In genomic region chr16:94064211-94064610, GRCm38 (mm10) we compare ENCODE assay signal across 36 mouse cellular contexts. TPM values are rescaled to one million over a fixed set of nuclear protein-coding genes. Genes with fewer than 3 reads are reported as not detected.
DNase-seq lines count a peak whose midpoint lies in the region; ATAC-seq and TF ChIP-seq lines count a peak whose summit lies in the region.
"Had no signal": no experiment of that assay in that cellular context is flagged by ENCODE, and none has a peak within 500 bp of the region (broad histone marks: within the 10 kb centered on the region; RNA-seq: fewer than 3 reads in every experiment).

No protein-coding gene starts in this region.

- DNase-seq in embryo, embryonic 11 days, result peak; percentile 25
- no peak for DNase-seq in embryo, embryonic 10.5 days (ENCODE audit: low spot score)
- no peak for DNase-seq in lung, embryonic 14.5 days
- no peak for DNase-seq in lung, postnatal 0 days (ENCODE audit: low spot score)
- DNase-seq in ES-E14 (ENCODE audit: low read depth, low spot score), result peak; percentile 89
- peak; percentile 61 for DNase-seq in embryonic facial prominence, embryonic 11.5 days (ENCODE audit: low spot score)
- DNase-seq in heart, postnatal 36 days, result no peak
- no peak for DNase-seq in heart, embryonic 10.5 days (ENCODE audit: low spot score)
- DNase-seq: adrenal gland, postnatal 14 days; cerebellum, adult 11 months; cerebellum, adult 9-10 months; cerebellum, postnatal 36 days; heart, adult 2 months; heart, postnatal 10 days; kidney, adult 8-10 months; kidney, postnatal 4 days; lung, adult 2 months; right cerebral cortex, adult 18-20 months; spleen, adult 18-20 months; thymus, adult 18-20 months; thymus, postnatal 25 days had no signal

- H3K4me3 ChIP-seq in lung, embryonic 14.5 days (ENCODE audit: low read depth, low read length), result no peak overlapping the region
- no peak overlapping the region for H3K4me3 ChIP-seq in lung, postnatal 0 days (ENCODE audit: low read depth, low read length)
- peak overlapping the region in 1 of 2 experiments; percentile 25; a peak in 1 of 4 replicates for H3K4me3 ChIP-seq in ES-E14 (ENCODE audit: insufficient read depth in 1 of 2, low read depth in 1 of 2, low read length in 2 of 2, poor library complexity in 1 of 2, severe bottlenecking in 1 of 2)
- H3K4me3 ChIP-seq in embryonic facial prominence, embryonic 11.5 days (ENCODE audit: low read depth, low read length), result no peak overlapping the region
- H3K4me3 ChIP-seq in heart, embryonic 10.5 days, result no peak overlapping the region
- H3K4me3 ChIP-seq: embryonic facial prominence, embryonic 12.5 days; forebrain, embryonic 15.5 days; heart, adult 2 months; heart, embryonic 13.5 days; hindbrain, embryonic 10.5 days; limb, embryonic 15.5 days; midbrain, embryonic 10.5 days; myocyte; neural tube, embryonic 12.5 days had no signal

- H3K9ac ChIP-seq in lung, embryonic 14.5 days, result no peak overlapping the region
- no peak overlapping the region for H3K9ac ChIP-seq in lung, postnatal 0 days (replicated peaks; ENCODE audit: low read depth)
- no peak overlapping the region for H3K9ac ChIP-seq in ES-E14 (ENCODE audit: insufficient read depth, low read depth, low read length, poor library complexity, severe bottlenecking)
- no peak overlapping the region for H3K9ac ChIP-seq in embryonic facial prominence, embryonic 11.5 days (replicated peaks; ENCODE audit: low read length)
- H3K9ac ChIP-seq: embryonic facial prominence, embryonic 12.5 days; forebrain, embryonic 15.5 days; heart, embryonic 13.5 days; limb, embryonic 15.5 days; liver, embryonic 14.5 days; neural tube, embryonic 12.5 days had no signal

- WGBS in lung, embryonic 14.5 days, result 72% methylated on average over 9 of the region's 9 CpGs
- 74% methylated on average over 9 of the region's 9 CpGs for WGBS in lung, postnatal 0 days
- WGBS in embryonic facial prominence, embryonic 11.5 days, result 38% methylated on average over 9 of the region's 9 CpGs
- 66% methylated on average over 9 of the region's 9 CpGs for WGBS in heart, embryonic 10.5 days

- no peaks in the 10 kb centered on the region for H3K4me1 ChIP-seq in lung, embryonic 14.5 days (ENCODE audit: insufficient read depth)
- no peaks in the 10 kb centered on the region for H3K4me1 ChIP-seq in lung, postnatal 0 days (ENCODE audit: insufficient read depth, low read depth, low read length)
- H3K4me1 ChIP-seq in ES-E14 (ENCODE audit: control insufficient read depth in 2 of 2, insufficient read depth in 2 of 2, low read length in 2 of 2, poor library complexity in 1 of 2), result peaks cover 3 to 12% of the 10 kb centered on the region in 2 experiments; a peak in 1 of 4 replicates
- no peaks in the 10 kb centered on the region; the same call in 1 of the 2 replicates for H3K4me1 ChIP-seq in embryonic facial prominence, embryonic 11.5 days (ENCODE audit: control insufficient read depth, insufficient read depth, low read length)
- no peaks in the 10 kb centered on the region for H3K4me1 ChIP-seq in heart, embryonic 10.5 days
- H3K4me1 ChIP-seq: forebrain, embryonic 15.5 days; neural tube, embryonic 12.5 days had no signal

- H3K27ac ChIP-seq in lung, embryonic 14.5 days (ENCODE audit: low read depth), result no peak overlapping the region
- no peak overlapping the region for H3K27ac ChIP-seq in lung, postnatal 0 days (ENCODE audit: low read length)
- no peak overlapping the region for H3K27ac ChIP-seq in ES-E14 (ENCODE audit: insufficient read depth, low read depth, low read length, poor library complexity, severe bottlenecking)
- H3K27ac ChIP-seq in embryonic facial prominence, embryonic 11.5 days (replicated peaks; ENCODE audit: low read depth, low read length), result no peak overlapping the region
- no peak overlapping the region for H3K27ac ChIP-seq in heart, embryonic 10.5 days
- H3K27ac ChIP-seq: embryonic facial prominence, embryonic 12.5 days; forebrain, embryonic 15.5 days; heart, adult 2 months; heart, embryonic 13.5 days; hindbrain, embryonic 10.5 days; kidney, postnatal 0 days; limb, embryonic 15.5 days; liver, embryonic 14.5 days; midbrain, embryonic 10.5 days; neural tube, embryonic 12.5 days had no signal

- TF ChIP-seq CTCF in lung, embryonic 14.5 days (IDR thresholded peaks at IDR 0.05; ENCODE audit: low read depth), result 0 out of 2 replicates have a peak, but pooled peaks have one; percentile 9
- TF ChIP-seq CTCF in lung, postnatal 0 days (IDR thresholded peaks at IDR 0.05), result no peak

- no peak overlapping the region for H3K4me2 ChIP-seq in lung, embryonic 14.5 days
- no peak overlapping the region for H3K4me2 ChIP-seq in lung, postnatal 0 days (replicated peaks; ENCODE audit: low read depth, low read length)
- no peak overlapping the region for H3K4me2 ChIP-seq in embryonic facial prominence, embryonic 11.5 days (ENCODE audit: low read depth, low read length)
- H3K4me2 ChIP-seq: embryonic facial prominence, embryonic 12.5 days; forebrain, embryonic 15.5 days; heart, embryonic 13.5 days; limb, embryonic 15.5 days; neural tube, embryonic 12.5 days had no signal

- TF ChIP-seq EP300 in lung, postnatal 0 days (IDR thresholded peaks at IDR 0.05), result no peak

- in situ Hi-C loops in ES-E14 (cut with MboI; ENCODE audit: low sequenced_read_pairs in 2 of 2, unreplicated experiment in 2 of 2), result no loop called here

- no peaks in the 10 kb centered on the region for H3K9me3 ChIP-seq in lung, embryonic 14.5 days (ENCODE audit: low read depth, low read length)
- no peaks in the 10 kb centered on the region for H3K9me3 ChIP-seq in lung, postnatal 0 days (ENCODE audit: low read length)
- no peaks in the 10 kb centered on the region for H3K9me3 ChIP-seq in ES-E14 (ENCODE audit: control insufficient read depth, insufficient read depth, low read depth, low read length)
- no peaks in the 10 kb centered on the region for H3K9me3 ChIP-seq in embryonic facial prominence, embryonic 11.5 days (replicated peaks; ENCODE audit: control insufficient read depth, low read length)
- no peaks in the 10 kb centered on the region for H3K9me3 ChIP-seq in heart, embryonic 10.5 days
- H3K9me3 ChIP-seq: embryonic facial prominence, embryonic 12.5 days; forebrain, embryonic 15.5 days; neural tube, embryonic 12.5 days had no signal

- no peak for ATAC-seq in lung, embryonic 14.5 days (ENCODE audit: insufficient read depth)
- ATAC-seq in lung, postnatal 0 days, result no peak
- ATAC-seq in embryonic facial prominence, embryonic 11.5 days (replicated peaks; ENCODE audit: insufficient number of reproducible peaks, low FRiP score, low TSS enrichment, low read depth), result no peak
- ATAC-seq: forebrain, embryonic 15.5 days; hindbrain, embryonic 16.5 days; intestine, embryonic 16.5 days; midbrain, embryonic 16.5 days had no signal

- H3K27me3 ChIP-seq in lung, embryonic 14.5 days (ENCODE audit: insufficient read depth, low read length), result no peaks in the 10 kb centered on the region
- H3K27me3 ChIP-seq in lung, postnatal 0 days (replicated peaks; ENCODE audit: insufficient read depth, low read length), result no peaks in the 10 kb centered on the region
- H3K27me3 ChIP-seq in embryonic facial prominence, embryonic 11.5 days (ENCODE audit: control insufficient read depth, insufficient read depth, low read length), result no peaks in the 10 kb centered on the region
- no peaks in the 10 kb centered on the region for H3K27me3 ChIP-seq in heart, embryonic 10.5 days (ENCODE audit: insufficient read depth, poor library complexity, severe bottlenecking)
- H3K27me3 ChIP-seq: embryonic facial prominence, embryonic 12.5 days; forebrain, embryonic 15.5 days; heart, embryonic 13.5 days; neural tube, embryonic 12.5 days had no signal

- no peaks in the 10 kb centered on the region for H3K36me3 ChIP-seq in lung, embryonic 14.5 days (ENCODE audit: insufficient read depth)
- H3K36me3 ChIP-seq in lung, postnatal 0 days (ENCODE audit: insufficient read depth, low read length), result no peaks in the 10 kb centered on the region
- no peaks in the 10 kb centered on the region for H3K36me3 ChIP-seq in ES-E14 (ENCODE audit: control insufficient read depth, insufficient read depth, low read length, poor library complexity, severe bottlenecking)
- H3K36me3 ChIP-seq in embryonic facial prominence, embryonic 11.5 days (replicated peaks; ENCODE audit: control insufficient read depth, insufficient read depth, low read depth, low read length), result no peaks in the 10 kb centered on the region
- H3K36me3 ChIP-seq in heart, embryonic 10.5 days, result no peaks in the 10 kb centered on the region
- H3K36me3 ChIP-seq: embryonic facial prominence, embryonic 12.5 days; forebrain, embryonic 15.5 days; heart, embryonic 13.5 days; hindbrain, embryonic 10.5 days; limb, embryonic 15.5 days; midbrain, embryonic 10.5 days; neural tube, embryonic 12.5 days had no signal

- intact Hi-C loops in heart, postnatal 36 days (cut with DNase I), result no loop called here

TF ChIP-seq in ES-E14, 5 proteins besides CTCF, POLR2A, EP300 and RAD21:
- TF ChIP-seq ZC3H11A (IDR thresholded peaks at IDR 0.05; ENCODE audit: borderline replicate concordance, low read depth, low read length) (no peak), CHD2 (IDR thresholded peaks at IDR 0.05; ENCODE audit: low read depth, low read length) (no peak), ZNF384 (IDR thresholded peaks at IDR 0.05; ENCODE audit: low read depth, low read length) (no peak), MAFK (IDR thresholded peaks at IDR 0.05; ENCODE audit: insufficient read depth, low read depth, low read length) (no peak), HCFC1 (IDR thresholded peaks at IDR 0.05; ENCODE audit: borderline replicate concordance, insufficient read depth, low read length) (no peak)

RNA-seq across cellular contexts. Expression of gene Sim2, which starts 20.5 kb away (rescaled TPM):
- 0.04 TPM in 1 of 2 replicates, not detected in the other for polyA plus RNA-seq in lung, embryonic 14.5 days (2014; fragmentation: Nextera tagmentation; extraction: Ambion mirVana)
- polyA plus RNA-seq in lung, postnatal 0 days (2015; fragmentation: Nextera tagmentation; extraction: Ambion mirVana), result not detected in 2 replicates
- 0.13 TPM in 1 of 2 replicates, not detected in the other for total RNA-seq in ES-E14 (2012; rRNA removed)
- polyA plus RNA-seq in embryonic facial prominence, embryonic 11.5 days (2014; fragmentation: Nextera tagmentation; extraction: Ambion mirVana), result 3.0 and 3.9 TPM in 2 replicates
- not detected for total RNA-seq in heart, postnatal 36 days (2021)
- 0.05 and 0.18 TPM in 2 replicates for polyA plus RNA-seq in heart, embryonic 10.5 days (2016; fragmentation: Nextera tagmentation; extraction: Ambion mirVana)
- total RNA-seq: adrenal gland, postnatal 14 days; heart, adult 2 months; heart, postnatal 10 days had no signal
- polyA plus RNA-seq: hindbrain, embryonic 16.5 days; intestine, embryonic 16.5 days had no signal

RNA-seq across cellular contexts. Expression of gene Cldn14, which starts 55.6 kb away (rescaled TPM):
- polyA plus RNA-seq in lung, embryonic 14.5 days (2014; fragmentation: Nextera tagmentation; extraction: Ambion mirVana), result not detected in 2 replicates
- polyA plus RNA-seq in lung, postnatal 0 days (2015; fragmentation: Nextera tagmentation; extraction: Ambion mirVana), result not detected in 2 replicates
- 0.36 and 0.37 TPM in 2 replicates for total RNA-seq in ES-E14 (2012; rRNA removed)
- 0.33 TPM in 1 of 2 replicates, not detected in the other for polyA plus RNA-seq in embryonic facial prominence, embryonic 11.5 days (2014; fragmentation: Nextera tagmentation; extraction: Ambion mirVana)
- total RNA-seq in heart, postnatal 36 days (2021), result not detected
- polyA plus RNA-seq in heart, embryonic 10.5 days (2016; fragmentation: Nextera tagmentation; extraction: Ambion mirVana), result not detected in 2 replicates
- total RNA-seq: gastrocnemius, adult 8-10 months; heart, adult 2 months; heart, postnatal 10 days; megakaryocyte progenitor cell, adult 5-6 weeks had no signal
- polyA plus RNA-seq: forebrain, embryonic 15.5 days; heart, adult 2 months; heart, embryonic 13.5 days; hindbrain, embryonic 10.5 days; hindbrain, embryonic 16.5 days; limb, embryonic 15.5 days; midbrain, embryonic 10.5 days; midbrain, embryonic 16.5 days had no signal

Comparison
In these comparisons a context has a peak if more than half of its experiments do, and no peak if none do; other contexts are left out.
1. DNase-seq: peak in embryo, embryonic 11 days (single experiment), ES-E14 (single experiment) and embryonic facial prominence, embryonic 11.5 days (single experiment); none in embryo, embryonic 10.5 days (single experiment), lung, embryonic 14.5 days (single experiment), lung, postnatal 0 days (single experiment), heart, postnatal 36 days (0 of 2) and heart, embryonic 10.5 days (single experiment).